Mouse (Mus musculus): ENCODE data around the gene Rapgef1. TPM values are rescaled to one million over a fixed set of nuclear protein-coding genes. Genes with fewer than 3 reads are reported as not detected.

Gene Rapgef1
- total and polyA plus RNA-seq, 3 experiments: 86.5 to 185 (median 170) TPM

GRCm38 (mm10) chr2:29735708-29736107 is 116.2 kb downstream of the Rapgef1 start:
- Histone ChIP-seq H3K4me2 (ENCODE audit: insufficient read depth, low read depth, poor library complexity, severe bottlenecking) (no peak overlapping the region), H3K9ac (ENCODE audit: insufficient read depth, low read depth) (no peak overlapping the region), H3K4me1 (ENCODE audit: control insufficient read depth in 1 of 2, insufficient read depth in 2 of 2) (peaks cover 0 to 33% of the 10 kb centered on the region in 2 experiments; a peak in 2 of 4 replicates), H3K27ac (ENCODE audit: insufficient read depth, low read depth) (no peak overlapping the region), H3K79me2 (replicated peaks; ENCODE audit: control insufficient read depth, extremely low read depth, insufficient read depth, poor library complexity, severe bottlenecking) (no peaks in the 10 kb centered on the region), H3K4me3 (replicated peaks in 1 of 3; ENCODE audit: low read depth in 2 of 3, low read length in 2 of 3, poor library complexity in 1 of 3) (no peak overlapping the region), H3K36me3 (replicated peaks in 1 of 2; ENCODE audit: control insufficient read depth in 1 of 2, insufficient read depth in 1 of 2, low read length in 1 of 2) (peaks cover 92 to 98% of the 10 kb centered on the region in 2 experiments), H3K9me3 (replicated peaks; ENCODE audit: low read length) (no peaks in the 10 kb centered on the region), H3K27me3 (replicated peaks) (no peaks in the 10 kb centered on the region)
- in situ Hi-C loops (cut with MboI; ENCODE audit: low pct_ligation_motif_present, low pct_unique_long_range_greater_than_20kb, low sequenced_read_pairs) (no loop called here), dilution Hi-C loops (cut with MboI; ENCODE audit: extremely low pct_ligation_motif_present, extremely low pct_unique_long_range_greater_than_20kb, low sequenced_read_pairs) (no loop called here)
- no peak for TF ChIP-seq ELF1 (IDR thresholded peaks at IDR 0.05; ENCODE audit: low read depth, low read length)
- no peak for TF ChIP-seq USF1 (IDR thresholded peaks at IDR 0.05; ENCODE audit: low read depth, low read length)
- TF ChIP-seq HCFC1 (IDR thresholded peaks at IDR 0.05; ENCODE audit: low read depth, low read length): no peak
- TF ChIP-seq RCOR1 (conservative IDR thresholded peaks at IDR 0.05; ENCODE audit: low read depth, low read length): no peak
- no peak for TF ChIP-seq UBTF (IDR thresholded peaks at IDR 0.05; ENCODE audit: low read depth, low read length)
- no peak for TF ChIP-seq TBP (conservative IDR thresholded peaks at IDR 0.05; ENCODE audit: low read depth, low read length)
- TF ChIP-seq MAX (IDR thresholded peaks at IDR 0.05; ENCODE audit: low read length): no peak
- TF ChIP-seq USF2 (conservative IDR thresholded peaks at IDR 0.05; ENCODE audit: low read depth, low read length): no peak
- no peak for TF ChIP-seq MAFK (IDR thresholded peaks at IDR 0.05; ENCODE audit: insufficient replicate concordance, low read length)
- no peak for TF ChIP-seq E2F4 (IDR thresholded peaks at IDR 0.05; ENCODE audit: insufficient replicate concordance, low read depth, low read length)
- no peak for TF ChIP-seq GABPA (IDR thresholded peaks at IDR 0.05; ENCODE audit: insufficient replicate concordance, low read depth, low read length)
- TF ChIP-seq BHLHE40 (IDR thresholded peaks at IDR 0.05; ENCODE audit: low read depth, low read length): no peak
- TF ChIP-seq POLR2AphosphoS2 (IDR thresholded peaks at IDR 0.05; ENCODE audit: low read depth, low read length): no peak
- TF ChIP-seq JUN (IDR thresholded peaks at IDR 0.05; ENCODE audit: insufficient read depth, low read depth, low read length): no peak
- no peak for TF ChIP-seq NELFE (IDR thresholded peaks at IDR 0.05; ENCODE audit: low read depth, low read length)
- no peak for TF ChIP-seq SMC3 (IDR thresholded peaks at IDR 0.05; ENCODE audit: low read depth, low read length)
- no peak for TF ChIP-seq SIN3A (IDR thresholded peaks at IDR 0.05; ENCODE audit: low read length)
- no peak for TF ChIP-seq MYC (IDR thresholded peaks at IDR 0.05; ENCODE audit: low read depth, low read length)
- no peak for DNase-seq (ENCODE audit: extremely low read depth)

GRCm38 (mm10) chr2:29737209-29737925 is 117.8 kb downstream of the Rapgef1 start:
- H3K9me3 ChIP-seq (replicated peaks; ENCODE audit: low read length): no peaks in the 10 kb centered on the region
- no peak overlapping the region for H3K27ac ChIP-seq (ENCODE audit: insufficient read depth, low read depth)
- no peak overlapping the region for H3K4me2 ChIP-seq (ENCODE audit: insufficient read depth, low read depth, poor library complexity, severe bottlenecking)
- peaks cover 80 to 86% of the 10 kb centered on the region in 2 experiments for H3K36me3 ChIP-seq (replicated peaks in 1 of 2; ENCODE audit: control insufficient read depth in 1 of 2, insufficient read depth in 1 of 2, low read length in 1 of 2)
- no peak for DNase-seq (ENCODE audit: extremely low read depth)
- in situ Hi-C loops (cut with MboI; ENCODE audit: low pct_ligation_motif_present, low pct_unique_long_range_greater_than_20kb, low sequenced_read_pairs): no loop called here
- H3K79me2 ChIP-seq (replicated peaks; ENCODE audit: control insufficient read depth, extremely low read depth, insufficient read depth, poor library complexity, severe bottlenecking): no peaks in the 10 kb centered on the region
- dilution Hi-C loops (cut with MboI; ENCODE audit: extremely low pct_ligation_motif_present, extremely low pct_unique_long_range_greater_than_20kb, low sequenced_read_pairs): no loop called here
- no peak overlapping the region for H3K4me3 ChIP-seq (replicated peaks in 1 of 3; ENCODE audit: low read depth in 2 of 3, low read length in 2 of 3, poor library complexity in 1 of 3)
- H3K27me3 ChIP-seq (replicated peaks): no peaks in the 10 kb centered on the region
- no peak overlapping the region for H3K9ac ChIP-seq (ENCODE audit: insufficient read depth, low read depth)
- H3K4me1 ChIP-seq (ENCODE audit: control insufficient read depth in 1 of 2, insufficient read depth in 2 of 2): peaks cover 0 to 31% of the 10 kb centered on the region in 2 experiments; a peak in 2 of 4 replicates
- no peak for TF ChIP-seq TCF12 (IDR thresholded peaks at IDR 0.05; ENCODE audit: low read depth, low read length)
- TF ChIP-seq TBP (conservative IDR thresholded peaks at IDR 0.05; ENCODE audit: low read depth, low read length): no peak
- TF ChIP-seq CHD2 (IDR thresholded peaks at IDR 0.05; ENCODE audit: low read length): no peak
- TF ChIP-seq UBTF (IDR thresholded peaks at IDR 0.05; ENCODE audit: low read depth, low read length): no peak
- TF ChIP-seq USF2 (conservative IDR thresholded peaks at IDR 0.05; ENCODE audit: low read depth, low read length): no peak
- no peak for TF ChIP-seq NELFE (IDR thresholded peaks at IDR 0.05; ENCODE audit: low read depth, low read length)
- no peak for TF ChIP-seq IRF4 (IDR thresholded peaks at IDR 0.05; ENCODE audit: low read depth, low read length)
- TF ChIP-seq BHLHE40 (IDR thresholded peaks at IDR 0.05; ENCODE audit: low read depth, low read length): no peak
- no peak for TF ChIP-seq JUN (IDR thresholded peaks at IDR 0.05; ENCODE audit: insufficient read depth, low read depth, low read length)
- no peak for TF ChIP-seq GABPA (IDR thresholded peaks at IDR 0.05; ENCODE audit: insufficient replicate concordance, low read depth, low read length)
- no peak for TF ChIP-seq MYC (IDR thresholded peaks at IDR 0.05; ENCODE audit: low read depth, low read length)
- no peak for TF ChIP-seq JUND (conservative IDR thresholded peaks at IDR 0.05; ENCODE audit: low read depth, low read length)
- TF ChIP-seq CHD1 (IDR thresholded peaks at IDR 0.05; ENCODE audit: low read depth, low read length): no peak
- TF ChIP-seq E2F4 (IDR thresholded peaks at IDR 0.05; ENCODE audit: insufficient replicate concordance, low read depth, low read length): no peak
- TF ChIP-seq ZC3H11A (IDR thresholded peaks at IDR 0.05; ENCODE audit: low read depth, low read length): no peak
- TF ChIP-seq ZKSCAN1 (IDR thresholded peaks at IDR 0.05; ENCODE audit: borderline replicate concordance, low read depth, low read length): no peak

Data from CH12.LX (cell line).